Mouse (Mus musculus) C2C12 (cell line): Measurements from ENCODE around the gene Zbtb41.

Source experiments
- CEBPB ChIP-seq: IDR thresholded peaks from one replicate; pipeline ENCODE4 v1.6.1; 2011; ENCODE audit warnings: low read depth, mild to moderate bottlenecking, control low read depth, moderate library complexity
- CTCF ChIP-seq: IDR thresholded peaks from one replicate; pipeline ENCODE4 v1.5.1; 2011; ENCODE audit not compliant: control insufficient read depth, insufficient read depth, insufficient read length
- MAX ChIP-seq: IDR thresholded peaks from one replicate; pipeline ENCODE4 v1.6.1; 2011; ENCODE audit warnings: mild to moderate bottlenecking, control low read depth
- USF1 ChIP-seq: IDR thresholded peaks from one replicate; pipeline ENCODE4 v1.6.1; 2011; ENCODE audit warnings: low read depth, mild to moderate bottlenecking, control low read depth, moderate library complexity

DNA sequence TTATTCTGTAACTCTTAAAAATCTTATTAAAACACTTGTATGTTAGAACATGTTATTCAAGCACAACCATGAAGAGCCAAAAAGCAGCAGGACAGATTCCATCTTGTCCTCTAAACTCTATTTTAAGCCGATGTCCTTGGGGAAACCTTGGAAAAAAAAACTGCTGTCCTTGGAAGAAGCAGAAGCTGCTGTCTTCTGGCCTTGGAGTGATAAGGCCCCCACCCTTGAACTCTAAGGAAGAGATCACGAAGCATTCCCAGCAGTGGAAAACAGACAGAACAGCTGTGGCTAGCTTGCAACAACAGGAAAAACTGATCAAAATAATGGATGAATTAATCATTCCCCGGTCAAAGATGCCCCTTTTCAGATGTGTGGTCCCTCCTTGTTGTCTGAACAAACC, 74.1 kb downstream of the Zbtb41 start:
- TF ChIP-seq CTCF (no peak), CEBPB (no peak), MAX (no peak), USF1 (no peak)
